Mouse (Mus musculus): ENCODE measurements around the gene Dupd1.

DNA sequence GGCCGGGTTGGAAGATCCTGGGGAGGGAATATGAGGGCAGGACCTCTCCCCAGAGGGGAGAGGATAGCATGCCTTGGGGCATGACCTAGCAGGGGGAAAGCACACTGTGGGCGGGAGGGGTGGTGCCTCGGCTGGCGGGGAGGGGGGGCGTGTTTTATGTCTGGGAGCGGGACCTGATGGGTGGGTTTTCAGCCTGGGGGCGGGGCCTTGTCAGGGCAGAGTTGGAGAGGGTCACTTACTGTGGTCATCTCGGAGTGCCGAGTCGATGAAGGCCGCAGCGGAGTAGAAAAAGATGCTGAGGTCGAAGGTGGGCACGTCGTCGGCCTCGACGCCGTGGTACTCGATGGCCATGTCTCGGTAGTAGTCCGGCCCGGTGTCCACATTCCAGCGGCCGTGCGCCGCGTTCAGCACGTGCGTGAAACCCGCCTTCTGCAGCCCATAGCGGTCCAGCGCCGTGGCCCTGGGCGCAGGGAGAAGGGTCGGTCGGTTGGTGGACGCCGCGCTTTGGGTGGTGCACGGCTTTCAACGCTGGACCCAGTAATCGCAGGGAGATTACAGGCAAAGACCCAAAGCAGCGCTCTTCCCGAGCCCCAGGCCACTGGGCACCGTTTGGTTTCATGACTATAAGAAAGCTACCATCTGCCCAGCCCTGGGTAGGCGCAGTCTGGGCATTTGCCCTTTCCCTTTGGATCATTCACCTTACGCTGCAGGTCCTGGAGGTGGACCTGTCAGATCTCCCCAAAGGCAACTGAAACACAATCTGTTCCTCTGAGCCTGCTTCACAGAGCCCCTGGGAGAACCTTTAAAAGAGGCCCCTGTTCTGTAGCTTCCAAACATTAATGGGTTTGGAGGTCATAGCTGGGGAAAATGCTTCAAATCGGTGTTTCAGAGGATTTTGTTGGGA is 27.7 kb downstream of the Dupd1 start:
- TF ChIP-seq POLR2A (IDR thresholded peaks at IDR 0.05; ENCODE audit: control insufficient read depth, extremely low read depth, insufficient read depth, low read length, poor library complexity) (no peak), CTCF (IDR thresholded peaks at IDR 0.05; ENCODE audit: borderline replicate concordance, control insufficient read depth, extremely low read depth, insufficient read depth, low read length, poor library complexity) (no peak)

Data from thymus, adult 2 months (tissue).